Mouse (Mus musculus): ENCODE results near the gene Psme2. TPM values are rescaled to one million over a fixed set of nuclear protein-coding genes. Genes with fewer than 3 reads are reported as not detected.
A peak's percentile ranks its signal among the peaks of the same experiment; 100 is the strongest.

Psme2 gene
- polyA plus RNA-seq, 2 experiments, result 78.5 to 239 TPM

DNA sequence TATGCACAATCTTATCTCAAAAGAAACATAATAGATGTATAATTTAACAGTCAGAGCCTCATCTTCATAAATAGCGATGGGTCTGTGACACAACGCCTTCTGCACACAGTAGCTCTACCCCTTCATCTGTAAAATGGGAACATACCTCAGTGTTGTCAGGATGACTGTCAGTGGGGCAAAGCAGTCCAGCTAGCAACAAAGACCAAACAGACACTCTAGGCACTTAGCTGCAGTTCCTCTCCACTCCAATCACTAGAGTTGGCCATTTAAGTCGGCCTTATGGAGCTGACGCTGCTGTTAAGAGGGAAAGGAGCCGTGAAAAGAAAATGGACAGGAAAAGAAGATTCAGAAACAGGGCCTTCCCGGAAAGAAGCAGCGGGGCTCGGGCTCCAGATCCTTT lies 39.1 kb downstream of the Psme2 start:
- Histone ChIP-seq H3K36me3 (ENCODE audit: control insufficient read depth, insufficient read depth, low read length) (peaks cover 34% of the 10 kb centered on the region), H3K4me2 (replicated peaks; ENCODE audit: low read depth, low read length, severe bottlenecking) (no peak overlapping the region), H3K27me3 (ENCODE audit: control insufficient read depth, insufficient read depth, low read length) (no peaks in the 10 kb centered on the region), H3K4me1 (ENCODE audit: control insufficient read depth, insufficient read depth, low read length) (no peaks in the 10 kb centered on the region), H3K4me3 (replicated peaks; ENCODE audit: low read length) (no peak overlapping the region), H3K9ac (ENCODE audit: low read depth, low read length, severe bottlenecking) (no peak overlapping the region), H3K9me3 (ENCODE audit: control insufficient read depth, low read length) (no peaks in the 10 kb centered on the region), H3K27ac (replicated peaks; ENCODE audit: low read depth, low read length) (no peak overlapping the region)
- WGBS, result 91% methylated on average over 8 of the region's 8 CpGs
- no peak for DNase-seq (ENCODE audit: low spot score)
- TF ChIP-seq POLR2A (IDR thresholded peaks at IDR 0.05; ENCODE audit: borderline replicate concordance, extremely low read depth, insufficient read depth, insufficient read length), result no peak
- no peak for ATAC-seq (ENCODE audit: low FRiP score, low read depth)

GRCm38 (mm10) chr14:55551347-55551746 lies 39.6 kb downstream of the Psme2 start:
- Histone ChIP-seq H3K27ac (replicated peaks; ENCODE audit: low read depth, low read length) (no peak overlapping the region), H3K4me1 (ENCODE audit: control insufficient read depth, insufficient read depth, low read length) (no peaks in the 10 kb centered on the region), H3K9ac (ENCODE audit: low read depth, low read length, severe bottlenecking) (no peak overlapping the region), H3K9me3 (ENCODE audit: control insufficient read depth, low read length) (no peaks in the 10 kb centered on the region), H3K36me3 (ENCODE audit: control insufficient read depth, insufficient read depth, low read length) (peaks cover 36% of the 10 kb centered on the region), H3K4me3 (replicated peaks; ENCODE audit: low read length) (no peak overlapping the region), H3K27me3 (ENCODE audit: control insufficient read depth, insufficient read depth, low read length) (no peaks in the 10 kb centered on the region), H3K4me2 (replicated peaks; ENCODE audit: low read depth, low read length, severe bottlenecking) (no peak overlapping the region)
- DNase-seq (ENCODE audit: low spot score) (no peak), ATAC-seq (ENCODE audit: low FRiP score, low read depth) (no peak)
- 70% methylated on average over 5 of the region's 5 CpGs for WGBS
- TF ChIP-seq POLR2A (IDR thresholded peaks at IDR 0.05; ENCODE audit: borderline replicate concordance, extremely low read depth, insufficient read depth, insufficient read length), result no peak

DNA sequence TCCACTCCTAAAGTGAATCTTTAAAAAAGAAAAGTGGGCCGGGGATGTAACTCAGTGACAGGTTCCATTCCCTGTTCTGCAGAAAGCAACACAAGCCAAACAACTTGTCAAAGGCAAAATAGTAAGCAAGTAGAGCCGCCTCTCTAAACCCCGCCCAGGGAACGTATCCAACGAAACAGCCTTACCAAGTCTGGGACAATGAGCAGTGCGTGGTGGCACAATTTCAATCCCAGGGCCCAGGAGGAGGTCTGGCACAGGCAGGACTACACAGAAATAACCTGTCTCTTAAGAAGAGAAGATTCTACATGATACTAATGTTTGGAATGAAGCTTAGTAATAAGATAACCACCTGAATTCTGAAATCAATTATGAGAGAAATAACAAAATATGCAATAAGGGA lies 40.7 kb downstream of the Psme2 start:
- Histone ChIP-seq H3K36me3 (ENCODE audit: control insufficient read depth, insufficient read depth, low read length) (peaks cover 46% of the 10 kb centered on the region), H3K4me2 (replicated peaks; ENCODE audit: low read depth, low read length, severe bottlenecking) (no peak overlapping the region), H3K9me3 (ENCODE audit: control insufficient read depth, low read length) (no peaks in the 10 kb centered on the region), H3K4me3 (replicated peaks; ENCODE audit: low read length) (no peak overlapping the region), H3K27me3 (ENCODE audit: control insufficient read depth, insufficient read depth, low read length) (no peaks in the 10 kb centered on the region), H3K9ac (ENCODE audit: low read depth, low read length, severe bottlenecking) (no peak overlapping the region), H3K27ac (replicated peaks; ENCODE audit: low read depth, low read length) (no peak overlapping the region), H3K4me1 (ENCODE audit: control insufficient read depth, insufficient read depth, low read length) (no peaks in the 10 kb centered on the region)
- WGBS, result 86% methylated on average over 6 of the region's 6 CpGs
- no peak for DNase-seq (ENCODE audit: low spot score)
- no peak for ATAC-seq (ENCODE audit: low FRiP score, low read depth)
- no peak for TF ChIP-seq POLR2A (IDR thresholded peaks at IDR 0.05; ENCODE audit: borderline replicate concordance, extremely low read depth, insufficient read depth, insufficient read length)

DNA sequence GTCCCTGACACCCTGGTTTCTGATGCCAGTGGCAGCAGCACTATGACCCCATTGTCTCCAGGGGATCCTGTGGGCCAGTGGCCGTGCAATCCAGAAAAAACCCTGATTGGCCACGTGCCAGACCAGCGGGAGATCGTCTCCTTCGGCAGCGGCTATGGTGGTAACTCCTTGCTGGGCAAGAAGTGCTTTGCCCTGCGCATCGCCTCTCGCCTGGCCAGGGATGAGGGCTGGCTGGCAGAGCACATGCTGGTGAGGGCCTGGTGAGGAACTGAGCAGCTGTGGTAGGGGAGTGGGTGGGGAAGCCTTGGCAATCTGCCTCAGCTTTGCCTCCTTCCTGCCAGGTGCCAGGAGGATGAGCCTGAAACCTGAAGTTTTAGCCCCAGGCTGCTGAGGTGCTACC lies 46.6 kb downstream of the Psme2 start:
- Histone ChIP-seq H3K27me3 (ENCODE audit: control insufficient read depth, insufficient read depth, low read length) (no peaks in the 10 kb centered on the region), H3K9ac (ENCODE audit: low read depth, low read length, severe bottlenecking) (0 out of 2 replicates have a peak overlapping the region, but pooled peaks have one; percentile 7), H3K4me1 (ENCODE audit: control insufficient read depth, insufficient read depth, low read length) (peaks cover 7% of the 10 kb centered on the region), H3K4me2 (replicated peaks; ENCODE audit: low read depth, low read length, severe bottlenecking) (no peak overlapping the region), H3K9me3 (ENCODE audit: control insufficient read depth, low read length) (no peaks in the 10 kb centered on the region), H3K4me3 (replicated peaks; ENCODE audit: low read length) (no peak overlapping the region), H3K27ac (replicated peaks; ENCODE audit: low read depth, low read length) (no peak overlapping the region), H3K36me3 (ENCODE audit: control insufficient read depth, insufficient read depth, low read length) (peaks cover 60% of the 10 kb centered on the region)
- DNase-seq (ENCODE audit: low spot score), result no peak
- ATAC-seq (ENCODE audit: low FRiP score, low read depth), result no peak
- TF ChIP-seq POLR2A (IDR thresholded peaks at IDR 0.05; ENCODE audit: borderline replicate concordance, extremely low read depth, insufficient read depth, insufficient read length), result no peak
- 77% methylated on average over 9 of the region's 9 CpGs for WGBS

DNA sequence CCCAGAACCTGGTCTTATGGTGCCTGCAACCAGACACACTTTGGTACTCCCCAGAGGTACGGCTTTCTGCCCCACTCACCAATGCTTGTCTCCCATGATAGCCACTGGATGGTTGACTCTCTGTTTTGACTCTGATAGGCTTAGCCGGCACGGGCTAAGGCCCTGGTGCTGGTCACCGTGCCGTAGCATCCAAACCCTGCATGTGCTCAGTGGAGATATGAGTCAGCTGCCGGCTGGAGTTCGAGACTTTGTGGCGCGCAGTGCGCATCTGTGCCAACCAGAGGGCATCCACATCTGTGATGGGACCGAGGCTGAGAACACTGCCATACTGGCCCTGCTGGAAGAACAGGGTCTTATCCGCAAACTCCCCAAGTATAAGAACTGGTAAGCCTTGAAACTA lies 48.6 kb downstream of the Psme2 start:
- no peaks in the 10 kb centered on the region for H3K27me3 ChIP-seq (ENCODE audit: control insufficient read depth, insufficient read depth, low read length)
- no peak overlapping the region for H3K27ac ChIP-seq (replicated peaks; ENCODE audit: low read depth, low read length)
- no peak overlapping the region for H3K9ac ChIP-seq (ENCODE audit: low read depth, low read length, severe bottlenecking)
- TF ChIP-seq POLR2A (IDR thresholded peaks at IDR 0.05; ENCODE audit: borderline replicate concordance, extremely low read depth, insufficient read depth, insufficient read length), result no peak
- peaks cover 39% of the 10 kb centered on the region for H3K36me3 ChIP-seq (ENCODE audit: control insufficient read depth, insufficient read depth, low read length)
- whole genome bisulfite sequencing, result 97% methylated on average over 12 of the region's 12 CpGs
- H3K4me1 ChIP-seq (ENCODE audit: control insufficient read depth, insufficient read depth, low read length), result peaks cover 7% of the 10 kb centered on the region
- no peak overlapping the region for H3K4me2 ChIP-seq (replicated peaks; ENCODE audit: low read depth, low read length, severe bottlenecking)
- no peak overlapping the region for H3K4me3 ChIP-seq (replicated peaks; ENCODE audit: low read length)
- ATAC-seq (ENCODE audit: low FRiP score, low read depth) (no peak), DNase-seq (ENCODE audit: low spot score) (no peak)
- no peaks in the 10 kb centered on the region for H3K9me3 ChIP-seq (ENCODE audit: control insufficient read depth, low read length)

Measured in limb, embryonic 14.5 days (tissue).